Mouse (Mus musculus) adrenal gland, adult 18-20 months (tissue): ENCODE data around the gene Prkaa1. TPM values are rescaled to one million over a fixed set of nuclear protein-coding genes. Genes with fewer than 3 reads are reported as not detected.
A peak's percentile ranks its signal among the peaks of the same experiment; 100 is the strongest.

Experiments
- DNase-seq, 2 experiments: peaks; one replicate each; pipeline ENCODE4 v3.0.0; 2021 to 2022; ENCODE audit warnings: low spot score in 2 of 2
- long read RNA-seq, 2 experiments: library from polyadenylated mRNA; stranded (forward); transcript quantifications; one replicate each; pipeline ENCODE4 v2.0.0; 2021
- total RNA-seq, 2 experiments: library from RNA; stranded (reverse); gene quantifications; 1 replicate in 1 of 2; 2 replicates in 1 of 2; pipeline ENCODE4 v1.2.3; 2021

Prkaa1 gene
- total RNA-seq: 10 to 100 TPM; 31.8 to 36.3 TPM
- long read RNA-seq, experiment 1, full-length matches to known transcripts: 19 of 23 reads
- long read RNA-seq, experiment 1, partial matches to known transcripts: 2 of 23 reads
- long read RNA-seq, experiment 1, other reads (novel, unspliced or antisense): 2 of 23 reads
- long read RNA-seq, experiment 2, full-length matches to known transcripts: 7 of 12 reads
- long read RNA-seq, experiment 2, partial matches to known transcripts: 0 of 12 reads
- long read RNA-seq, experiment 2, other reads (novel, unspliced or antisense): 5 of 12 reads

GRCm38 (mm10) chr15:5143361-5144020 is at the start of gene Prkaa1:
Gene Prkaa1, plus strand, starts transcription at chr15:5143861.
- peak; percentile 71 to 83 for DNase-seq

GRCm38 (mm10) chr15:5095534-5096301 is 47.9 kb upstream of the Prkaa1 start:
- DNase-seq: no peak

- DNase-seq: no peak
These were observed 46.3 kb upstream of the Prkaa1 start for GRCm38 (mm10) chr15:5097376-5097775.

GRCm38 (mm10) chr15:5102312-5102711 is 41.3 kb upstream of the Prkaa1 start:
- no peak for DNase-seq

GRCm38 (mm10) chr15:5105891-5106290 is 37.8 kb upstream of the Prkaa1 start:
- DNase-seq: no peak

- no peak for DNase-seq
These were observed 37.4 kb upstream of the Prkaa1 start for GRCm38 (mm10) chr15:5106293-5106692.

GRCm38 (mm10) chr15:5107686-5108654 is 35.7 kb upstream of the Prkaa1 start, which contains the start of gene Card6:
Gene Card6, minus strand, starts transcription at chr15:5108539.
- no peak for DNase-seq

GRCm38 (mm10) chr15:5108655-5109040 is 35.0 kb upstream of the Prkaa1 start:
- no peak for DNase-seq

GRCm38 (mm10) chr15:5112651-5113050 is 31.0 kb upstream of the Prkaa1 start:
- no peak for DNase-seq

GRCm38 (mm10) chr15:5115173-5115572 is 28.5 kb upstream of the Prkaa1 start:
- DNase-seq: no peak

GRCm38 (mm10) chr15:5116270-5117030 is 27.2 kb upstream of the Prkaa1 start, which contains the start of gene Rpl37:
Gene Rpl37, plus strand, starts transcription at chr15:5116645.
- peak; percentile 99 for DNase-seq

- no peak for DNase-seq
These were observed 26.5 kb upstream of the Prkaa1 start for GRCm38 (mm10) chr15:5117031-5117601.

- no peak for DNase-seq
These were observed 25.0 kb upstream of the Prkaa1 start for GRCm38 (mm10) chr15:5118626-5119025.

- DNase-seq: no peak
These were observed 24.5 kb upstream of the Prkaa1 start for GRCm38 (mm10) chr15:5119192-5119591.

- DNase-seq: no peak
These were observed 24.0 kb upstream of the Prkaa1 start for GRCm38 (mm10) chr15:5119707-5120106.

GRCm38 (mm10) chr15:5121535-5122313 is 21.9 kb upstream of the Prkaa1 start:
- no peak for DNase-seq

GRCm38 (mm10) chr15:5126456-5126855 is 17.2 kb upstream of the Prkaa1 start:
- no peak for DNase-seq

- DNase-seq: no peak
These were observed 16.2 kb upstream of the Prkaa1 start for GRCm38 (mm10) chr15:5127487-5127886.
